Mouse (Mus musculus) forebrain, postnatal 0 days (tissue): ENCODE results near the gene Flrt3. TPM values are rescaled to one million over a fixed set of nuclear protein-coding genes. Genes with fewer than 3 reads are reported as not detected.

Experiments
- ATAC-seq: fragments of 200-750 bp; cut with Nextera tagmentation; 2 replicates; pipeline ENCODE4 v1.8.0; 2017; ENCODE audit warnings: mild to moderate bottlenecking, moderate library complexity
- DNase-seq: peaks from one replicate; pipeline ENCODE4 v3.0.0-alpha.2; 2015
- H3K27ac ChIP-seq: fragments of 300-500 bp; sonication (generic); 2 replicates; pipeline ENCODE4 v1.5.1; 2014; ENCODE audit warnings: low read depth, mild to moderate bottlenecking, antibody characterized with exemption, low read length, moderate library complexity, mixed read lengths
- H3K27me3 ChIP-seq: fragments of 300-500 bp; sonication (generic); 2 replicates; pipeline ENCODE4 v1.6.1; 2014; ENCODE audit warnings: mild to moderate bottlenecking, low read length, mixed read lengths; ENCODE audit not compliant: insufficient read depth
- H3K36me3 ChIP-seq: fragments of 300-500 bp; sonication (generic); 2 replicates; pipeline ENCODE4 v1.6.1; 2014; ENCODE audit warnings: mild to moderate bottlenecking, moderate library complexity; ENCODE audit not compliant: insufficient read depth
- H3K4me1 ChIP-seq: fragments of 300-500 bp; sonication (generic); 2 replicates; pipeline ENCODE4 v1.6.1; 2014; ENCODE audit warnings: antibody characterized with exemption; ENCODE audit not compliant: insufficient read depth
- H3K4me2 ChIP-seq: fragments of 300-500 bp; sonication (generic); 2 replicates; pipeline ENCODE4 v1.6.1; 2014; ENCODE audit warnings: low read depth, mild to moderate bottlenecking, moderate library complexity
- H3K4me3 ChIP-seq: fragments of 300-500 bp; sonication (generic); 2 replicates; pipeline ENCODE4 v1.5.1; 2014; ENCODE audit warnings: low read depth, low read length, mixed read lengths
- H3K9ac ChIP-seq: fragments of 300-500 bp; sonication (generic); 2 replicates; pipeline ENCODE4 v1.6.1; 2014; ENCODE audit warnings: mild to moderate bottlenecking
- H3K9me3 ChIP-seq: fragments of 300-500 bp; sonication (generic); 2 replicates; pipeline ENCODE4 v1.6.1; 2016; ENCODE audit warnings: low read length
- CTCF ChIP-seq: sonication (generic); IDR thresholded peaks from 2 replicates; pipeline ENCODE4 v1.5.1; 2016; ENCODE audit warnings: antibody characterized with exemption, control low read depth, low read depth
- WGBS: fragments of 180-500 bp; shearing (Covaris S2); extraction: QIAGEN DNeasy Blood & Tissue Kit; methylation state at CpG from one replicate; pipeline ENCODE4 v1.1.7; 2014; 5-methylcytosine and 5-hydroxymethylcytosine counted together
- polyA plus RNA-seq: library from polyadenylated mRNA; unstranded; fragments of >200 nt; fragmentation: Nextera tagmentation; extraction: Ambion mirVana; gene quantifications from 2 replicates; pipeline ENCODE4 v1.2.1, GENCODE M21; 2015
- total RNA-seq: library from RNA; depleted of rRNA; stranded (reverse); fragments of >200 nt; gene quantifications from 2 replicates; pipeline ENCODE4 v1.2.3, GENCODE M21; 2014

Gene Flrt3
- total and polyA plus RNA-seq, 2 experiments from 2014 or later = 38.4 to 43.7 TPM

GRCm38 (mm10) chr2:140698585-140698984 lies 27.3 kb upstream of the Flrt3 start:
- H3K9ac ChIP-seq = no peak overlapping the region
- H3K4me2 ChIP-seq = no peak overlapping the region
- no peak for TF ChIP-seq CTCF
- WGBS = 10% methylated on average over 3 of the region's 3 CpGs
- ATAC-seq (no peak), DNase-seq (no peak)
- H3K4me1 ChIP-seq = no peaks in the 10 kb centered on the region
- H3K36me3 ChIP-seq = no peaks in the 10 kb centered on the region
- no peaks in the 10 kb centered on the region for H3K9me3 ChIP-seq
- no peak overlapping the region for H3K27ac ChIP-seq
- no peaks in the 10 kb centered on the region for H3K27me3 ChIP-seq
- no peak overlapping the region for H3K4me3 ChIP-seq

- TF ChIP-seq CTCF = no peak
- WGBS = 87% methylated on average over 5 of the region's 5 CpGs
- Histone ChIP-seq H3K27me3 (no peaks in the 10 kb centered on the region), H3K4me1 (no peaks in the 10 kb centered on the region), H3K27ac (no peak overlapping the region), H3K4me3 (no peak overlapping the region), H3K4me2 (no peak overlapping the region), H3K36me3 (no peaks in the 10 kb centered on the region), H3K9me3 (no peaks in the 10 kb centered on the region), H3K9ac (no peak overlapping the region)
- ATAC-seq (no peak), DNase-seq (no peak)
Measured at GRCm38 (mm10) chr2:140693845-140694244, 22.6 kb upstream of the Flrt3 start.

- H3K9ac ChIP-seq = no peak overlapping the region
- no peak overlapping the region for H3K27ac ChIP-seq
- 86% methylated on average over 4 of the region's 4 CpGs for WGBS
- H3K9me3 ChIP-seq = no peaks in the 10 kb centered on the region
- TF ChIP-seq CTCF = no peak
- H3K4me2 ChIP-seq = no peak overlapping the region
- H3K36me3 ChIP-seq = no peaks in the 10 kb centered on the region
- no peaks in the 10 kb centered on the region for H3K27me3 ChIP-seq
- DNase-seq (no peak), ATAC-seq (no peak)
- H3K4me3 ChIP-seq = no peak overlapping the region
- no peaks in the 10 kb centered on the region for H3K4me1 ChIP-seq
Measured at GRCm38 (mm10) chr2:140692461-140692860, 21.2 kb upstream of the Flrt3 start.

GRCm38 (mm10) chr2:140691403-140691802 lies 20.1 kb upstream of the Flrt3 start:
- Histone ChIP-seq H3K27ac (no peak overlapping the region), H3K4me3 (no peak overlapping the region), H3K4me2 (no peak overlapping the region), H3K9ac (no peak overlapping the region), H3K9me3 (no peaks in the 10 kb centered on the region), H3K27me3 (no peaks in the 10 kb centered on the region), H3K36me3 (no peaks in the 10 kb centered on the region), H3K4me1 (no peaks in the 10 kb centered on the region)
- ATAC-seq (no peak), DNase-seq (no peak)
- TF ChIP-seq CTCF = no peak
- 98% methylated on average over 1 of the region's 1 CpGs for WGBS

GRCm38 (mm10) chr2:140690906-140691305 lies 19.6 kb upstream of the Flrt3 start:
- H3K9me3 ChIP-seq = no peaks in the 10 kb centered on the region
- H3K9ac ChIP-seq = no peak overlapping the region
- H3K27me3 ChIP-seq = no peaks in the 10 kb centered on the region
- H3K27ac ChIP-seq = no peak overlapping the region
- no peaks in the 10 kb centered on the region for H3K4me1 ChIP-seq
- ATAC-seq (no peak), DNase-seq (no peak)
- H3K36me3 ChIP-seq = no peaks in the 10 kb centered on the region
- H3K4me2 ChIP-seq = no peak overlapping the region
- no peak overlapping the region for H3K4me3 ChIP-seq
- 86% methylated on average over 2 of the region's 2 CpGs for WGBS
- no peak for TF ChIP-seq CTCF

GRCm38 (mm10) chr2:140676728-140677127 lies 5.5 kb upstream of the Flrt3 start:
- TF ChIP-seq CTCF = no peak
- Histone ChIP-seq H3K36me3 (no peaks in the 10 kb centered on the region), H3K9ac (no peak overlapping the region), H3K27me3 (no peaks in the 10 kb centered on the region), H3K4me2 (no peak overlapping the region), H3K4me1 (no peaks in the 10 kb centered on the region), H3K9me3 (no peaks in the 10 kb centered on the region), H3K27ac (no peak overlapping the region), H3K4me3 (no peak overlapping the region)
- DNase-seq (no peak), ATAC-seq (no peak)
- WGBS = 30% methylated on average over 3 of the region's 3 CpGs

- Histone ChIP-seq H3K9me3 (no peaks in the 10 kb centered on the region), H3K27ac (no peak overlapping the region), H3K4me2 (no peak overlapping the region), H3K9ac (no peak overlapping the region), H3K36me3 (no peaks in the 10 kb centered on the region), H3K4me1 (no peaks in the 10 kb centered on the region), H3K4me3 (no peak overlapping the region), H3K27me3 (no peaks in the 10 kb centered on the region)
- DNase-seq (no peak), ATAC-seq (no peak)
- TF ChIP-seq CTCF = no peak
- 95% methylated on average over 5 of the region's 5 CpGs for WGBS
Measured at GRCm38 (mm10) chr2:140673466-140673865, 2.2 kb upstream of the Flrt3 start.

GRCm38 (mm10) chr2:140670457-140670856 lies 812 bp downstream of the Flrt3 start:
- Histone ChIP-seq H3K4me3 (peak overlapping the region; percentile 61), H3K9me3 (no peaks in the 10 kb centered on the region), H3K36me3 (no peaks in the 10 kb centered on the region), H3K9ac (peak overlapping the region; percentile 74), H3K27ac (peak overlapping the region; percentile 86), H3K27me3 (no peaks in the 10 kb centered on the region), H3K4me2 (peak overlapping the region; percentile 61), H3K4me1 (peaks cover 8% of the 10 kb centered on the region; the same call in 1 of the 2 replicates)
- WGBS = under 1% methylated on average over 12 of the region's 12 CpGs
- peak; percentile 50 for TF ChIP-seq CTCF
- peak; percentile 57 for ATAC-seq
- DNase-seq = peak; percentile 85
